Mouse (Mus musculus) NIH3T3 (cell line): Measurements from ENCODE around the gene Lclat1.
A peak's percentile ranks its signal among the peaks of the same experiment; 100 is the strongest.
"Not testable (repeated sequence)": the region's sequence is repeated elsewhere in the genome, so short reads cannot be mapped to it uniquely, and the experiment has no call there.

Experiments
- DNase-seq: peaks from one replicate; pipeline ENCODE4 v3.0.0-alpha.2; 2012; ENCODE audit warnings: low read depth

The Lclat1 gene

DNA sequence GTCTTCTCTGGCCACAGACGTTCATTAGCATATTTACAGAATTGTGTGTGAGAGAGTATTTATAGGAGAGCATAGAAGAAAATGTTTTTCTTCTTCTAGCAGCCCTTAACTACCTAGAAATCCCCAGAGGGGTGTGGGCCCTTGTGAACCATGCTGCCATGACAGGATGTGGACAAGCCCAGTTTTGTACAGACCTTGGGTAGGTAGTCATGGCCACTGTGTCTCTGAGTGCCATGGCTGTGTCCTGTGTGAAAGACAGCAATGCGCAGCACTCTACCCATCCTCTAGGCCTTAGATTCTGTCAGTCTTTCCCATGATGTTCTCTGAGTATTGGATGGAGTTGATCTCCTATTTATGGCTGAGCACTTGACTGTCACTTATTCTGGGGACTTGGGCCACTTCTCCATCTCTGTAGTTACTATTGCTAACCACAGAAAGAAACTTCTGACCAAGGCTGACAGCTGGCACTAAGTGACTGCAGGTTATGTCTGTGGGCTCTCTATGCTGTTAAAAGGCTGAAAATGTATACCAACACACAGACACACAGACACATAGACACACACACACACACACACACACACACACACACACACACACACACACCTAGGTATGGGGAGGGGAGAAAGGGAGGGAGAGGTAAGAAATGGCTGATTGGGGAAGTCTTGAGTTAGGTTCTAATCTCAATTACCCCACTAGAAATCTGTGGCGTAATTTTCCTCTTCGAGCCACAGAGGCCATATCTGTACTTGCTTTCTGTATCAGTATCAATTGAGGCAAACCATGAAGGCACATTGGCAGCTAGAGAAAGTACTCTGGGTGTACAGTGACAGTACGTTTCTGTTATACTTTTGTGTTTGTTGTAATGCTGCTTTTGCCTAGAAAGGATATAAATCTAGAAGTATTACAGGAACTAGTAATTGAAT, 29.0 kb downstream of the Lclat1 start:
- DNase-seq: no peak

DNA sequence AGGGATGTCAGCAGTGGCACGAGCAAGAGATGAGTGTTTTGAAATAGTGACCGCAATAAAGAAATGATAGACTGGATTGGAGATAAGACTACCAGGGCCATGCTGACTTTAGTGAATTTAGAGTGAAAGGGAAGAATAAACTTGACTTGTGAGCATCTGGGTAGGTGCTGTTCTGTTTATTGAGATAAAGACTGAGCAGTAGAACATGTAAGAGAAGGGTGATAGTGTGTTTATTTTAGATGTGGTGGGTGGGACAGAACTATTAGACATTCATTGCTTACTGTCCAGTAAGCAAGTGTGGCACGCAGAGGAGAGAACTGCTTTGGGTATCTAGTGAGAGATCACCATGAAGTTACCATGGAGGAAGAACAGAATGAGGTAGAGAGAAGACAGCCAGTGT, 30.4 kb downstream of the Lclat1 start:
- no peak for DNase-seq

GRCm38 (mm10) chr17:73142029-73142428, 34.2 kb downstream of the Lclat1 start:
- DNase-seq: no peak

- DNase-seq: peak; percentile 31
Observed at GRCm38 (mm10) chr17:73142445-73142844, 34.7 kb downstream of the Lclat1 start.

GRCm38 (mm10) chr17:73145426-73145825, 37.6 kb downstream of the Lclat1 start:
- DNase-seq: no peak

GRCm38 (mm10) chr17:73148607-73149006, 40.8 kb downstream of the Lclat1 start:
- no peak for DNase-seq

GRCm38 (mm10) chr17:73152790-73153525, 45.2 kb downstream of the Lclat1 start:
- DNase-seq: not testable (repeated sequence)

DNA sequence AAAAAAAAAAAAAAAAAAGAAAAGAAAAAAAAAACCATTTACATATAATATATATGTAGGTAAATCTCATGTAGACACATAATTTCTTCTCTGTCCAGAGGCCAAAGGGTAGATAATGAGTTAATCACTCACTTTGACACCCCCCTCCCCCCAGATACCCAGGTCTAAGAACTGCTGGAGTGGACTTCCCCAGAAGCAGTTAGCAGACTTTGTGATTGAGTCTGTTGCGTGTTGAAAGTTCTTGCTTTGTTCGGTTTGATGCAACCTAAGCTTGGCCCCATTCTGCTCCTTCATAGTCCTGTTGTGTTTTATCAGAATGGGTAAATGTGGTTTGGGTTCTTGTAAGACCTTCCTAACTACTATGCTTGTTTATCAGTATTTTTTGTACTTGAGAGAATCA, 45.9 kb downstream of the Lclat1 start:
- DNase-seq: no peak

DNA sequence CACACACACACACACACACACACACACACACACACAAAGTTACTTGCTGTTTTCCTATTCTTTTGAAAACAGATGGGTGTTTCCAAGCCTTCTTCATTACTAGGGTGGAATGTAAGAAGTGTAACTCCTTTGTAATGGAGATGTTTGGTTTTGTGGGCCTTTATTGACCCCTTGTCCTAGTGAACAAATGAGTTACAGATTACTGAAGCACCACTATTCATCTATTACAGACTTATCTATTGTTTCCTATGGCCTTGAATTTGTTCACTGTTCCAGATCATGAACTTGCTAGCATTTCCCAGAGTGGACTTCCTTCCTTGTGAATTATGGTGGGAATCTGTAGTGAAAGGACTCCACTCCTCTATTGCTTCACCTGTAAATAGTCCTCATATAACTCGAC, 48.8 kb downstream of the Lclat1 start:
- no peak for DNase-seq

DNA sequence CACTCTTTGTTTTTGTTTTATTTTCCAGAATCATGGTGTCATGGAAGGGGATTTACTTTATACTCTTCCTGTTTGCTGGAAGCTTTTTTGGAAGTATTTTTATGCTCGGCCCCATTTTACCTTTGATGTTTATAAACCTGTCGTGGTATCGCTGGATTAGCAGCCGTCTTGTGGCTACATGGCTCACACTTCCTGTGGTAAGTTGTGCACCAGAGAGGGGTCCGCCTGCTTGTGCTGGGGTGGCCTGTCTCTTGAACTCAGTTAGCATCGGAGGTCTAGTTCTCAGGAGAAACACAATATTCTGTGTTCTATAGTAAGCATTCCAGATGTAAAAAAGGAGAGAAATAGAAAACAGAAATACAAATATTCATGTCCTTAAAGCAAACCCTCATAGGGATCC, 54.0 kb downstream of the Lclat1 start:
- DNase-seq: no peak

GRCm38 (mm10) chr17:73162445-73163208, 54.8 kb downstream of the Lclat1 start:
- no peak for DNase-seq

- DNase-seq: no peak
Observed at GRCm38 (mm10) chr17:73163597-73163996, 55.8 kb downstream of the Lclat1 start.

GRCm38 (mm10) chr17:73164121-73164520, 56.3 kb downstream of the Lclat1 start:
- DNase-seq: no peak

- DNase-seq: no peak
Observed at GRCm38 (mm10) chr17:73169461-73169860, 61.7 kb downstream of the Lclat1 start.

DNA sequence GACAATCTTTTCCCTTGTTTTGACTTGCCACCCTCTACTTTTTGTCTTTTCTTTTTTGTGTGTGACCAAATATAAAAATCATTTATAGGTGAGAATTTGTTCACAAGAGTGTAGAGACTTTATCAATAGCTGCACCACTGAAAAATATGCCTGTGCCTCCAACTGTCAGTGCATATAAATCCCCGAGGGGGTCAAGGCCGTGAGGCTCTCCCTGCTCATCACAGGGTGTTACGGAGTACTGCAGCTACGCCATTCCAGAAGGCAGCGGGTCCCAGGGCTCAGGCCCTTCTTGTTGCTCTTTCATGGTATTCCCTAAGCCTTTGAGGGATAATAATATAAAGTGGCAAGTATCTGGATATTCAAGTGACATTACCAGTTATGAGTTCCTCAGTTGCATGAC, 62.4 kb downstream of the Lclat1 start:
- no peak for DNase-seq

DNA sequence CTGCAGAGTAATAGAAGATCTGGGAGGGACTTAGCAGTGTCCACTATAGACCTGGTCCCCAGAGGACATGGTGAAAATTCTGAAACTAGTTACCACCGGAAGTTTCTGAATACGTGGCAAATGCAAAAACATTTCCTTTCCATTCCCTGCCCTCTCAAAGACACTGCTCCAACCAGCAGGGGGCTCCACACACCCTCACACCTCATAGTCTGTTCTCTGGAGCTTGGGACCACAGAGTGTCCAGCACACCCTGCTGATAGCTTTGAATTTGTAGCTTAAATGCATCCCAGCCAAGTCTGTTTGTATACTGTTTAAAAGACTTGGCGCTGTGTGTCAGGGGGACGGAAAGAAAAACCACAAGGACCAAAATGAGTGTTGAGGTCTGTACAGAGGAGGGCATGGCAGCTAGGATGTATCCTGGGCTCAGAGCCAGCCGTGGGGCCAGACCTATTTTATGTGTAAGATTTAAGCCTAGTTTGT, 66.3 kb downstream of the Lclat1 start:
- DNase-seq: peak; percentile 82

- no peak for DNase-seq
Observed at GRCm38 (mm10) chr17:73175720-73176119, 67.9 kb downstream of the Lclat1 start.

GRCm38 (mm10) chr17:73177079-73177478, 69.3 kb downstream of the Lclat1 start:
- no peak for DNase-seq

DNA sequence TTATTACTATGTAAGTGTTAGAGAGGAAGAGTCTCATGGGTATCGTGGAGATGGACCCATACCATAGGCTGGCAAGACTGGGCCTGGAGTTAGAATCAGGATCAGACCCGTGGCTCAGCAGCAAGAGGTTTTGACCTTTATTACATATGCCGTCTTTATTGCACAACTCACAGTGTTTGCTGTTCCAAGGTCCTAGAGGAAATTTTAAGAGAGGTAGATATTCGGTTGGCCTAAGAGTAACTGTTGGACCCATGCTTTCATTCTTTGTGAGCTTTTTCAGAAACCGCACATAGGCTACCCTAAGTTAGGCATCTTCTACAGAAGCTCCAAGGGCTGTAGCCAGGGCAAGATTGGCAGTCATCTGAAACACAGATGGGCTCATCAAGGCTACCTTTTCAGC, 79.1 kb downstream of the Lclat1 start:
- DNase-seq: no peak

- DNase-seq: peak; percentile 43
Observed at GRCm38 (mm10) chr17:73194146-73194545, 86.4 kb downstream of the Lclat1 start.

- DNase-seq: peak; percentile 96
Observed at GRCm38 (mm10) chr17:73194575-73194974, 86.8 kb downstream of the Lclat1 start.

GRCm38 (mm10) chr17:73195074-73195723, 87.4 kb downstream of the Lclat1 start:
- DNase-seq: peak; percentile 87
